Mouse (Mus musculus) midbrain, embryonic 15.5 days (tissue): ENCODE measurements around the gene Tmem59. TPM values are rescaled to one million over a fixed set of nuclear protein-coding genes. Genes with fewer than 3 reads are reported as not detected.

Experiments used
- ATAC-seq: fragments of 200-750 bp; cut with Nextera tagmentation; replicated peaks from 2 replicates; pipeline ENCODE4 v1.8.0; 2017; ENCODE audit warnings: moderate TSS enrichment
- H3K27ac ChIP-seq: fragments of 300-500 bp; sonication (generic); 2 replicates; pipeline ENCODE4 v1.5.1; 2015; ENCODE audit warnings: mild to moderate bottlenecking, inconsistent platforms
- H3K27me3 ChIP-seq: fragments of 300-500 bp; sonication (generic); replicated peaks from 2 replicates; pipeline ENCODE4 v1.6.1; 2015; ENCODE audit warnings: inconsistent platforms
- H3K36me3 ChIP-seq: fragments of 300-500 bp; sonication (generic); replicated peaks from 2 replicates; pipeline ENCODE4 v1.6.1; 2015; ENCODE audit warnings: inconsistent platforms
- H3K4me1 ChIP-seq: fragments of 300-500 bp; sonication (generic); 2 replicates; pipeline ENCODE4 v1.6.1; 2015; ENCODE audit warnings: inconsistent platforms
- H3K4me2 ChIP-seq: fragments of 300-500 bp; sonication (generic); 2 replicates; pipeline ENCODE4 v1.6.1; 2015; ENCODE audit warnings: inconsistent platforms, mild to moderate bottlenecking, moderate library complexity
- H3K4me3 ChIP-seq: fragments of 300-500 bp; sonication (generic); 2 replicates; pipeline ENCODE4 v1.5.1; 2015; ENCODE audit warnings: mild to moderate bottlenecking, inconsistent platforms
- H3K9ac ChIP-seq: fragments of 300-500 bp; sonication (generic); 2 replicates; pipeline ENCODE4 v1.6.1; 2015; ENCODE audit warnings: mild to moderate bottlenecking, inconsistent platforms
- H3K9me3 ChIP-seq: fragments of 300-500 bp; sonication (generic); 2 replicates; pipeline ENCODE4 v1.6.1; 2016; ENCODE audit warnings: inconsistent platforms
- WGBS: fragments of 180-500 bp; shearing (Covaris S2); methylation state at CpG from one replicate; pipeline ENCODE4 v1.1.7; 2015; ENCODE audit warnings: mixed read lengths; 5-methylcytosine and 5-hydroxymethylcytosine counted together
- polyA plus RNA-seq: library from polyadenylated mRNA; unstranded; fragments of >200 nt; fragmentation: Nextera tagmentation; extraction: Ambion mirVana; gene quantifications from 2 replicates; pipeline ENCODE4 v1.2.1, GENCODE M21; 2015

Gene Tmem59
- polyA plus RNA-seq, 1 experiment from 2014 or later, result 346 TPM

- ATAC-seq, result no peak
- H3K9me3 ChIP-seq, result no peaks in the 10 kb centered on the region
- 91% methylated on average over 4 of the region's 4 CpGs for WGBS
- no peak overlapping the region for H3K9ac ChIP-seq
- H3K4me2 ChIP-seq, result no peak overlapping the region
- no peak overlapping the region for H3K4me3 ChIP-seq
- H3K4me1 ChIP-seq, result peaks cover 28% of the 10 kb centered on the region
- H3K36me3 ChIP-seq, result peaks cover 12% of the 10 kb centered on the region
- H3K27me3 ChIP-seq, result no peaks in the 10 kb centered on the region
- no peak overlapping the region for H3K27ac ChIP-seq
These were observed 5.0 kb downstream of the Tmem59 start for GRCm38 (mm10) chr4:107183203-107183602.

GRCm38 (mm10) chr4:107185703-107186102, 7.5 kb downstream of the Tmem59 start:
- no peak overlapping the region for H3K9ac ChIP-seq
- H3K36me3 ChIP-seq, result peaks cover 27% of the 10 kb centered on the region
- no peaks in the 10 kb centered on the region for H3K9me3 ChIP-seq
- H3K4me3 ChIP-seq, result no peak overlapping the region
- no peak for ATAC-seq
- 61% methylated on average over 3 of the region's 3 CpGs for WGBS
- no peaks in the 10 kb centered on the region for H3K27me3 ChIP-seq
- H3K27ac ChIP-seq, result no peak overlapping the region
- H3K4me2 ChIP-seq, result no peak overlapping the region
- H3K4me1 ChIP-seq, result peaks cover 17% of the 10 kb centered on the region

GRCm38 (mm10) chr4:107193841-107194240, 15.6 kb downstream of the Tmem59 start:
- Histone ChIP-seq H3K36me3 (peaks cover 45% of the 10 kb centered on the region), H3K4me2 (no peak overlapping the region)
- WGBS, result 91% methylated on average over 3 of the region's 3 CpGs

GRCm38 (mm10) chr4:107196454-107196853, 18.3 kb downstream of the Tmem59 start:
- WGBS, result 96% methylated on average over 2 of the region's 2 CpGs
- Histone ChIP-seq H3K27me3 (no peaks in the 10 kb centered on the region), H3K4me1 (no peaks in the 10 kb centered on the region), H3K27ac (no peak overlapping the region), H3K4me2 (no peak overlapping the region), H3K9me3 (no peaks in the 10 kb centered on the region), H3K4me3 (no peak overlapping the region), H3K36me3 (peaks cover 48% of the 10 kb centered on the region), H3K9ac (no peak overlapping the region)
- no peak for ATAC-seq

More at GRCm38 (mm10) chr4:107193841-107194240, 15.6 kb downstream of the Tmem59 start:
- no peaks in the 10 kb centered on the region for H3K9me3 ChIP-seq
- H3K4me3 ChIP-seq, result no peak overlapping the region
- H3K9ac ChIP-seq, result no peak overlapping the region
- no peaks in the 10 kb centered on the region for H3K27me3 ChIP-seq
- no peaks in the 10 kb centered on the region for H3K4me1 ChIP-seq
- ATAC-seq, result no peak
- no peak overlapping the region for H3K27ac ChIP-seq

- ATAC-seq, result no peak
- Histone ChIP-seq H3K4me1 (no peaks in the 10 kb centered on the region), H3K9ac (no peak overlapping the region), H3K27ac (no peak overlapping the region), H3K9me3 (no peaks in the 10 kb centered on the region), H3K4me3 (no peak overlapping the region), H3K36me3 (peaks cover 48% of the 10 kb centered on the region), H3K27me3 (no peaks in the 10 kb centered on the region), H3K4me2 (no peak overlapping the region)
- 97% methylated on average over 5 of the region's 5 CpGs for WGBS
These were observed 19.9 kb downstream of the Tmem59 start for GRCm38 (mm10) chr4:107198072-107198471.

GRCm38 (mm10) chr4:107201779-107202178, 23.6 kb downstream of the Tmem59 start:
- peaks cover 53% of the 10 kb centered on the region for H3K36me3 ChIP-seq
- WGBS, result 97% methylated on average over 3 of the region's 3 CpGs
- H3K27me3 ChIP-seq, result no peaks in the 10 kb centered on the region

GRCm38 (mm10) chr4:107203001-107203400, 24.8 kb downstream of the Tmem59 start:
- no peak for ATAC-seq
- H3K36me3 ChIP-seq, result peaks cover 45% of the 10 kb centered on the region

More at GRCm38 (mm10) chr4:107201779-107202178, 23.6 kb downstream of the Tmem59 start:
- no peak overlapping the region for H3K4me2 ChIP-seq
- no peak overlapping the region for H3K27ac ChIP-seq
- ATAC-seq, result no peak
- no peaks in the 10 kb centered on the region for H3K4me1 ChIP-seq
- H3K4me3 ChIP-seq, result no peak overlapping the region
- H3K9ac ChIP-seq, result no peak overlapping the region
- H3K9me3 ChIP-seq, result no peaks in the 10 kb centered on the region

GRCm38 (mm10) chr4:107207016-107207415, 28.8 kb downstream of the Tmem59 start:
- Histone ChIP-seq H3K27me3 (no peaks in the 10 kb centered on the region), H3K4me2 (no peak overlapping the region), H3K9me3 (no peaks in the 10 kb centered on the region), H3K36me3 (peaks cover 18% of the 10 kb centered on the region; the same call in 1 of the 2 replicates), H3K9ac (no peak overlapping the region), H3K4me1 (no peaks in the 10 kb centered on the region), H3K4me3 (no peak overlapping the region), H3K27ac (no peak overlapping the region)
- no peak for ATAC-seq
- WGBS, result 99% methylated on average over 2 of the region's 2 CpGs

More at GRCm38 (mm10) chr4:107203001-107203400, 24.8 kb downstream of the Tmem59 start:
- no peak overlapping the region for H3K9ac ChIP-seq
- no peak overlapping the region for H3K4me2 ChIP-seq
- no peak overlapping the region for H3K4me3 ChIP-seq
- 89% methylated on average over 7 of the region's 7 CpGs for WGBS
- no peaks in the 10 kb centered on the region for H3K4me1 ChIP-seq
- H3K9me3 ChIP-seq, result no peaks in the 10 kb centered on the region
- H3K27me3 ChIP-seq, result no peaks in the 10 kb centered on the region
- H3K27ac ChIP-seq, result no peak overlapping the region

GRCm38 (mm10) chr4:107208880-107209279, 30.7 kb downstream of the Tmem59 start, which contains the start of gene Ldlrad1:
Gene Ldlrad1, plus strand, starts transcription at chr4:107209180.
- Histone ChIP-seq H3K4me1 (no peaks in the 10 kb centered on the region), H3K27ac (no peak within 1 kb of the TSS), H3K4me3 (no peak within 1 kb of the TSS), H3K9ac (no peak within 1 kb of the TSS), H3K36me3 (peaks cover 16% of the 10 kb centered on the region; the same call in 1 of the 2 replicates), H3K27me3 (no peaks in the 10 kb centered on the region), H3K9me3 (no peaks in the 10 kb centered on the region), H3K4me2 (no peak within 1 kb of the TSS)
- no peak for ATAC-seq
- 88% methylated on average over 3 of the region's 3 CpGs for WGBS

- Histone ChIP-seq H3K4me3 (no peak overlapping the region), H3K9me3 (no peaks in the 10 kb centered on the region), H3K27ac (no peak overlapping the region), H3K27me3 (no peaks in the 10 kb centered on the region), H3K4me1 (no peaks in the 10 kb centered on the region), H3K9ac (no peak overlapping the region), H3K4me2 (no peak overlapping the region), H3K36me3 (peaks cover 6% of the 10 kb centered on the region; the same call in 1 of the 2 replicates)
- WGBS, result 80% methylated on average over 5 of the region's 5 CpGs
- no peak for ATAC-seq
These were observed 32.4 kb downstream of the Tmem59 start for GRCm38 (mm10) chr4:107210483-107211097.

- Histone ChIP-seq H3K9ac (no peak overlapping the region), H3K9me3 (no peaks in the 10 kb centered on the region), H3K27me3 (no peaks in the 10 kb centered on the region), H3K27ac (no peak overlapping the region), H3K4me1 (no peaks in the 10 kb centered on the region), H3K4me2 (no peak overlapping the region), H3K36me3 (0 out of 2 replicates have a peak, but pooled peaks cover 2% of the 10 kb centered on the region), H3K4me3 (no peak overlapping the region)
- ATAC-seq, result no peak
- WGBS, result 75% methylated on average over 4 of the region's 4 CpGs
These were observed 33.3 kb downstream of the Tmem59 start for GRCm38 (mm10) chr4:107211465-107211864.

GRCm38 (mm10) chr4:107211936-107212335, 33.7 kb downstream of the Tmem59 start:
- no peaks in the 10 kb centered on the region for H3K9me3 ChIP-seq
- no peaks in the 10 kb centered on the region for H3K4me1 ChIP-seq
- 86% methylated on average over 5 of the region's 5 CpGs for WGBS
- no peak overlapping the region for H3K4me3 ChIP-seq
- no peak overlapping the region for H3K9ac ChIP-seq
- ATAC-seq, result no peak
- 0 out of 2 replicates have a peak, but pooled peaks cover 2% of the 10 kb centered on the region for H3K36me3 ChIP-seq
- no peak overlapping the region for H3K27ac ChIP-seq
- no peak overlapping the region for H3K4me2 ChIP-seq
- H3K27me3 ChIP-seq, result no peaks in the 10 kb centered on the region
